10 mouse cellular contexts compared by ENCODE assay signal in genomic region chr8:48152062-48152738, GRCm38 (mm10). TPM values are rescaled to one million over a fixed set of nuclear protein-coding genes. Genes with fewer than 3 reads are reported as not detected.
DNase-seq lines count a peak whose midpoint lies in the region; ATAC-seq and TF ChIP-seq lines count a peak whose summit lies in the region.
"Had no signal": no experiment of that assay in that cellular context is flagged by ENCODE, and none has a peak within 500 bp of the region (broad histone marks: within the 10 kb centered on the region; RNA-seq: fewer than 3 reads in every experiment).

No protein-coding gene starts in this region.

- H3K27me3 ChIP-seq in kidney, postnatal 0 days (ENCODE audit: insufficient read depth, low read length), result no peaks in the 10 kb centered on the region
- no peaks in the 10 kb centered on the region for H3K27me3 ChIP-seq in liver, embryonic 11.5 days (replicated peaks; ENCODE audit: control insufficient read depth, insufficient read depth, low read length)
- H3K27me3 ChIP-seq: CH12.LX; liver, embryonic 15.5 days had no signal

- no peak overlapping the region for H3K27ac ChIP-seq in gastrocnemius, adult 2 months
- H3K27ac ChIP-seq in kidney, postnatal 0 days, result no peak overlapping the region
- no peak overlapping the region for H3K27ac ChIP-seq in liver, embryonic 11.5 days (ENCODE audit: low read depth, low read length)
- H3K27ac ChIP-seq: liver, embryonic 15.5 days had no signal

- peaks cover 13% of the 10 kb centered on the region; the same call in 1 of the 2 replicates for H3K4me1 ChIP-seq in kidney, postnatal 0 days (replicated peaks; ENCODE audit: insufficient read depth, low read length)
- H3K4me1 ChIP-seq in liver, embryonic 11.5 days (replicated peaks; ENCODE audit: control insufficient read depth, insufficient read depth, low read length), result no peaks in the 10 kb centered on the region
- H3K4me1 ChIP-seq: liver, embryonic 15.5 days had no signal

- intact Hi-C loops in gastrocnemius, adult 2 months (cut with DNase I), result no loop called here

- no peaks in the 10 kb centered on the region for H3K36me3 ChIP-seq in kidney, postnatal 0 days (ENCODE audit: insufficient read depth, low read length)
- H3K36me3 ChIP-seq in liver, embryonic 11.5 days (ENCODE audit: control insufficient read depth, insufficient read depth, low read length), result no peaks in the 10 kb centered on the region
- H3K36me3 ChIP-seq: liver, embryonic 15.5 days had no signal

- TF ChIP-seq CTCF in gastrocnemius, adult 2 months (IDR thresholded peaks at IDR 0.05), result no peak
- TF ChIP-seq CTCF in kidney, postnatal 0 days (IDR thresholded peaks at IDR 0.05; ENCODE audit: low read depth), result no peak

- no peak overlapping the region for H3K4me2 ChIP-seq in kidney, postnatal 0 days (ENCODE audit: low read length)
- H3K4me2 ChIP-seq in liver, embryonic 11.5 days, result no peak overlapping the region
- H3K4me2 ChIP-seq: liver, embryonic 15.5 days had no signal

- no peaks in the 10 kb centered on the region for H3K9me3 ChIP-seq in kidney, postnatal 0 days (replicated peaks; ENCODE audit: low read length)
- 0 out of 2 replicates have a peak, but pooled peaks cover 2% of the 10 kb centered on the region for H3K9me3 ChIP-seq in liver, embryonic 11.5 days (ENCODE audit: control insufficient read depth, low read length)
- H3K9me3 ChIP-seq: liver, embryonic 15.5 days had no signal

- ATAC-seq in kidney, postnatal 0 days (replicated peaks; ENCODE audit: low FRiP score, low read depth), result peak; percentile 76; the same call in 1 of the 2 replicates
- ATAC-seq in granulocyte monocyte progenitor cell, adult 5-6 weeks (replicated peaks; ENCODE audit: poor library complexity, severe bottlenecking), result no peak
- no peak for ATAC-seq in liver, embryonic 11.5 days (replicated peaks; ENCODE audit: low FRiP score)

- H3K9ac ChIP-seq in kidney, postnatal 0 days (ENCODE audit: low read depth, low read length), result no peak overlapping the region
- H3K9ac ChIP-seq in liver, embryonic 11.5 days (ENCODE audit: low read depth, low read length), result no peak overlapping the region
- H3K9ac ChIP-seq: liver, embryonic 15.5 days had no signal

- peak; percentile 10 to 19 for DNase-seq in cerebellum, postnatal 36 days
- DNase-seq in cerebellum, adult 11-12 months, result no peak
- peak; percentile 19 for DNase-seq in brain, adult 2 months (ENCODE audit: low read depth, low spot score)
- DNase-seq in gastrocnemius, adult 2 months, result peak; percentile 56
- DNase-seq in kidney, postnatal 0 days (ENCODE audit: low spot score), result peak; percentile 59
- peak; percentile 54 for DNase-seq in neural tube, embryonic 10.5 days (ENCODE audit: extremely low spot score, low spot score)
- no peak for DNase-seq in liver, embryonic 11.5 days (ENCODE audit: low spot score)

- 33% methylated on average over 19 of the region's 19 CpGs for WGBS in kidney, postnatal 0 days
- WGBS in liver, embryonic 11.5 days, result 49% methylated on average over 19 of the region's 19 CpGs

- no peak overlapping the region for H3K4me3 ChIP-seq in gastrocnemius, adult 2 months
- no peak overlapping the region for H3K4me3 ChIP-seq in kidney, postnatal 0 days (replicated peaks; ENCODE audit: low read depth, low read length)
- H3K4me3 ChIP-seq in liver, embryonic 11.5 days (ENCODE audit: low read depth, low read length), result no peak overlapping the region
- H3K4me3 ChIP-seq: liver, embryonic 15.5 days had no signal

RNA-seq across cellular contexts. Expression of gene Dctd, which starts 53.3 kb away (rescaled TPM):
- 1 to 10 TPM in 1 of 2 experiments, under 1 TPM in 1; 0.99 to 1.0 TPM for total RNA-seq in gastrocnemius, adult 2 months (2021)
- polyA plus RNA-seq in kidney, postnatal 0 days (2015; fragmentation: Nextera tagmentation; extraction: Ambion mirVana), result 17.4 and 18.0 TPM in 2 replicates
- 46.2 and 57.1 TPM in 2 replicates for total RNA-seq in granulocyte monocyte progenitor cell, adult 5-6 weeks (2014; fragmentation: Nextera tagmentation)
- total RNA-seq in granulocyte monocyte progenitor cell, adult 5-6 weeks (2017), result 53.6 and 56.3 TPM in 2 replicates
- polyA plus RNA-seq in liver, embryonic 11.5 days (2014; fragmentation: Nextera tagmentation; extraction: Ambion mirVana), result 41.1 and 41.7 TPM in 2 replicates

Comparison
In these comparisons a context has a peak if more than half of its experiments do, and no peak if none do; other contexts are left out.
1. DNase-seq: peak in cerebellum, postnatal 36 days (2 of 2), brain, adult 2 months (single experiment), gastrocnemius, adult 2 months (single experiment), kidney, postnatal 0 days (single experiment) and neural tube, embryonic 10.5 days (single experiment); none in cerebellum, adult 11-12 months (single experiment) and liver, embryonic 11.5 days (single experiment).
2. RNA of gene Dctd, which starts 53.3 kb away (total RNA-seq): 46.2 to 57.1 TPM in granulocyte monocyte progenitor cell, adult 5-6 weeks; 0.99 to 1.0 TPM in gastrocnemius, adult 2 months; every median in the first group is over 10 times any median in the second.